Mouse (Mus musculus) liver, postnatal 0 days (tissue): ENCODE results near the gene Fmo9.

Experiments used
- CTCF ChIP-seq: sonication (generic); IDR thresholded peaks from 2 replicates; pipeline ENCODE4 v1.5.1; 2016; ENCODE audit warnings: antibody characterized with exemption, low read depth
- EP300 ChIP-seq: IDR thresholded peaks from 2 replicates; pipeline ENCODE4 v1.6.1; 2016; ENCODE audit warnings: antibody characterized with exemption, low read depth, mild to moderate bottlenecking

DNA sequence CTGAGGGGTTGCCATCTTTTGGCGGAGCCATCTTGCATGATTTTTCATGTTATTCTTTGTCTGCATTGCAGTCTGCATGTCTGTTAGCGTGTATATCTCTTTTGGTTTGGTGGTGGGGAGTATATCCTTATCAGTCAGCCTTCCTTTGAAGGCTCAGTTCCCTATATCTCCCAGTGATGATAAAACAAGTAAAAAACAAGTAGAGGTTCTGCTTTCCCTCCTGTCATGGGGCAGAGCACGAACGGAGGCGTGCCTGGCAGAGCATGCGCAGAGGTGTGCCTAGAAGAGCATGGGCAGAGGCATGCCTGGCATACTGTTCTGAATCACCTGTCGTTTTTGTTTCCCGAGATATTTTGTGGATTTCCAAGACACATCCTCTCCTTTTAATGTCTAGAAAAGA is 20.8 kb downstream of the Fmo9 start:
- TF ChIP-seq CTCF (no peak), EP300 (no peak)
